Mouse (Mus musculus) bone marrow, adult 2 months (tissue): ENCODE measurements around the gene Klf5.

Experiments
- CTCF ChIP-seq: fragments of 200-500 bp; IDR thresholded peaks from 2 replicates; pipeline ENCODE4 v1.5.1; 2011; ENCODE audit warnings: low read length, control low read depth; ENCODE audit not compliant: control insufficient read depth, insufficient read depth
- POLR2A ChIP-seq: fragments of 200-500 bp; IDR thresholded peaks from 2 replicates; pipeline ENCODE4 v1.6.1; 2011; ENCODE audit warnings: low read depth, mild to moderate bottlenecking, control low read depth, low read length, borderline replicate concordance; ENCODE audit not compliant: control insufficient read depth

DNA sequence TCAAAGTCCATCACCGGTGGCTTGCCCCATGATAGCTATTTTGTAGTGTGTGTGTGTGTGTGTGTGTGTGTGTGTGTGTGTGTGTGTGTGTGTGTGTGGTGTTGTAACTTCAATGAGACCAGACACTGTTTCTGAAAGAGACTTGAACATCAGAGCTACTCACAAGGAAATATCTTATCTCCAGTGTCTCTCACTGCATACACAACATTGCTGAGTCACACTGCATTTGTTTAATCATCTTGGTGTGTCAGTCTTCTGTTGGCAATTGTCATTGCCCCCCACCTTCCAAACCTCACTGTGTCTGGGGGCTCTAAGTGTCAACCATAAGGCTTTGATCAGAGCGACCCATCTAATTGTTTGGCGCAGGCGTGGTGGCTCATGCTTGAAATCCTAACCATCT is 13.0 kb upstream of the Klf5 start:
- TF ChIP-seq CTCF (no peak), POLR2A (no peak)
